Mouse (Mus musculus): Measurements from ENCODE around the gene Fam160a1. TPM values are rescaled to one million over a fixed set of nuclear protein-coding genes. Genes with fewer than 3 reads are reported as not detected.

The Fam160a1 gene
- total RNA-seq, 2 experiments from 2014 or later: not detected

GRCm38 (mm10) chr3:85831785-85832184 lies 14.7 kb upstream of the Fam160a1 start:
- no peak for ATAC-seq (replicated peaks; ENCODE audit: low FRiP score, low TSS enrichment, poor library complexity, severe bottlenecking)

DNA sequence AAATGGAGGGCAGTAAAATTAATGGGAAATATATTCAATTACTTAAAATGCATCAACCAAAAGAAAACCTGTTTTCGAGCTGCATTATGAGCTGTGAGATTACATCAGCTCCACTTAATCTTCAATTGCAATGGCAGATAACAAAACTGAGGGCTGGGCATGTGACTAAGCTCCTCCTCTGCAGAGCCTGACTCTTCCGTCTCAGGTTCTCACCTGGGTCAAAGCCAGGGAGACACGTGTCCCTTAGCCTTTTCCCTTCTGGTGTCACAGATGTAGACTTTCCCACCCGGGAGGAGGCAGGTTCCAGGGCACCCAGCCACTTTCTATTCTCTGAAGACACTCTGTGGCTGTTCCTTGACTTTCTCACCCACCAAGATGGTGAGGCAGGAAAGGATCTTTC lies 12.0 kb upstream of the Fam160a1 start:
- ATAC-seq (replicated peaks; ENCODE audit: low FRiP score, low TSS enrichment, poor library complexity, severe bottlenecking): no peak

DNA sequence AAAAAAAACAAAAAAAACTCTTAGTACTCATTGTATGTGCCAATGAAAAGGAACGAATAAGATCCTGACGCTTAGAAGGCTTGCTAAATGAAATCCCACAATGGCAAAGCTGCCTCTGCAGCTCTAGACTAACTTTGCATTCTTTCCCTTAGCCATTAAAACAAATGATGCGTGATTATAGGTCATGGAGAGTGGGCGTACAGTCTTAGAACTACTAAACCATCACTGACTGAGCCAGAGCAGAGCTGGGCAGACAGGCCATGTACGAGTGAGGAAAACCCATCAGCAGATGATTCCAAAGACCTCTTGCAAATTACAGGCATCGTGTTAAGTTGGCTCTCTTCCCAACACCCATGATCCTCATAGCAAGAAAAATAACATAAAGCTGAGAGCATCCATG lies 10.7 kb upstream of the Fam160a1 start:
- no peak for ATAC-seq (replicated peaks; ENCODE audit: low FRiP score, low TSS enrichment, poor library complexity, severe bottlenecking)

DNA sequence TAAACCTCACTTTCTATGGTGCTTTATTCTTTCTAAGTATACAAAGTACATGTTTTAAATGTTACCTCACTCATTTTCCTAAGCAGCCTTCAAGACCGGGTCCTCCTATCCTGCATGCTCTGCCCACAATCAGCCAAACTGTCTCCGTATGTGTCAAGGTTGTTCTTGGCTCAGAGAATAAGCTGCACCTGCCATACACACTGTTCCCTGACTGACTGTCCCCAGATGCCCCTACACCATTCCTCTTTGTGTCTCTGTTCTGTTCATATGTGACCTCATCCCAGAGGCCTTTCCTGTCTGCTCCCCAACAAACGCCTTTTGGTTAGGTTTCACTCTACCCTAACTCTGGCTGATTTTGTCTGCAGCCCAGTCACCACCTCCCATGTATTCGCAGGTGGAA lies 10.2 kb upstream of the Fam160a1 start:
- ATAC-seq (replicated peaks; ENCODE audit: low FRiP score, low TSS enrichment, poor library complexity, severe bottlenecking): no peak

DNA sequence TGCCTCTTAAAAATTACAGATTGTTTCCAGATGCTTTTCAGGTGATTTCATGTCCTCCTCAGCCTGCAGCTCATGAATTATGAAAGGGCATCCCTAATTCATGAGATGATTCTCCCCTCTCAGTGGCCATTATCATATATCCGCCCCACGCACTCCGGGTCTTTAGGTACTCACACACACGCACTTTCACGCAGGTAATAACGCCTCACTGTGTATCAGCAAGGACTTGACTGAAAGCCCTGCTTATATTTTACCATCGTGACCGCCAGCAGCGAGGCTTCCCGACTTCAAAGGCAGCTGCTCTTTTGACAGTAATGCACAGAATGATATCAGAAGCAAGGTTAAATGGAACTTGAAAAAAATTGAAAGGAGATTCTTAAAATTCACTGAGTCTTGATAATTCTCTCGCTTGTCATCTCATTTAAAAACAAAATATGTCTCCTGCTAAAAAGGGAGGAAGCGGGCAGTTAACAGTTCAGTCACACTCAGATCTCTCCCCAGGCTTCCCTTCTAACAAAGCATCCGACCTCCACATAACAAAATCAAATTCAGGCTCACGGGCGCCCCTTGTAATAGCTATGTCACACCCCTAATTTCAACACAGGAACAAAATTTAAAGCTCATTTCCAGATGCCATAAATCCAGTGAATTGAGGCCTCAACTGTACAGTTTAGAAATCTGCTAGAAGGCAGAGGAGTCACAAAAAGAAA lies 3.9 kb upstream of the Fam160a1 start:
- ATAC-seq (replicated peaks; ENCODE audit: low FRiP score, low TSS enrichment, poor library complexity, severe bottlenecking): no peak

DNA sequence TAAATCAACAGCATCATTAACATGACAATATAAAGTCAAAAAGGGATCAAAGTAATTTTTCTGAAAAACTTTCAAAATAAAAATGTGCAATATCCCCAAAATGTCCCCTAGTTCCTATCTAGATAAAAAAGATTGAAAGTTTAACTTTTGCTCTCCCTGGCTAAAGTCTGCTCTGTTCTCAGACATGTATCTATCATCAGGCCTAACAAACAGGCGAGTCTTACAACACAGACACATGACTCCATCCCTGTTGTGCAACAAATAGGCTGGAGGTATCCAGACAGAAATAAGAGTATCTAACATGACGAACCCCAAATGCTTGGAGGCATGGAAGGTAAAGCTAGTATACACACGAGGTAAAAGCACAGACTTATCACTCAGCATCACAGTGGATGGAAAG lies 2.2 kb upstream of the Fam160a1 start:
- no peak for ATAC-seq (replicated peaks; ENCODE audit: low FRiP score, low TSS enrichment, poor library complexity, severe bottlenecking)

DNA sequence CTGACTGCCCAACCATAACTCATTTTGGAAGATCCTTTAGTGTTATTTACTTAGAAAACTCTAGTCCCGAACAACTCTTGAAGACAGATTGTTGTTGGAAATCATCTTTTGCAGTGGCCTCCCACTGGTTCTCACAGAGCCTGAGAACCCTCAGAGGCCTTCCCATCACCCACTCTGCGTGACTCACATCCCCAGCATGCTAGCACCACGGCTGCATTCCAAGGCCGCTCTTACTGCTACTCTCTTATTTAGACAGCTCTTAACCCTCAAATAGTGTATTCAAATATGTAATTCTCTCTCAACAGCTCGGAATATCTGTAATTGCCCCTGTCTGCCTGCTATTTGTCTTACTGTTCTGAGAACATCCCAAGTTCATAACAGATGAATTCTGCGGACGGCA lies 2.9 kb downstream of the Fam160a1 start:
- no peak for ATAC-seq (replicated peaks; ENCODE audit: low FRiP score, low TSS enrichment, poor library complexity, severe bottlenecking)

DNA sequence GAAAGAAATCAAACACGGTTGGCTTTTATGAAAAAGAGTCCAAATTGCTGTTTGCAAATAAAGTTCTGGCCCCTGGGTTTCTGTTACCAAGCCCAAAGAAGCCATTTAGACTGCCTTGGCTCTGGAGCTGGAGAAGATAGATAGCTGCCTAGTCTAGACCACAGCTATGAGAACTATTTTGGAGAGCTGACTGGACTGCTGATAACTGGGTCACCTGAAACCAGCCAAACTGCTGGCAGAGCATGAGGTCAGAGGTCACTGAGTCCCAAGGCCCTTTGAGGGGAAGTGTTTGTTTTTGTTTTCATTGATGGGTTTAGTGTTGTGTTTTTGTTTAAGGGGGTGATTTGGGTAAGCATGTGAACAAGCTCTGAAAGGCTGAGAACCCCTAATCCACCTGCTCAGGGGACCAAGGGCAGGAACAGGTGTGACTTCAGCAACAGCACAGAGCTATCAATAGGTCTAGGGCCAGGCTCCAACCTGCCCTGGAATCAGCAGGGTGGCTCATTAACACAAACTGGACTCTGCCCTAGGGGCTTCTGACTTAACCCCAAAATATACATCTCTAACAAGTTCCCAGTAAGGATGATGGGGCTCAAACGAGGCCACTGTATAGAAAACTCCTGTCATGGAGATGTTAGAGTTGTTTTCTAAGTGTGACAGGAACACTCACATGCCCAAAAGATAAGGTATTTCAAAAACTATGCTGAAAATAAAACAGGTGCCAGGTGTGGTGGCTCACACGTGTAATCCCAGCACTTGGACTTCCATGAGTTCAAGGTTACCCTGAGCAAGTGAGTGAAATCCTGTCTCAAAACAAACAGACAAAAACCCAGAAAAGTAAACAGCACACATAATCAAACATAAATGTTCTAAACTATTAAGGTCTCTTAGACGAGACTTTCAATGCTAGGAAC lies 3.7 kb downstream of the Fam160a1 start:
- no peak for ATAC-seq (replicated peaks; ENCODE audit: low FRiP score, low TSS enrichment, poor library complexity, severe bottlenecking)

DNA sequence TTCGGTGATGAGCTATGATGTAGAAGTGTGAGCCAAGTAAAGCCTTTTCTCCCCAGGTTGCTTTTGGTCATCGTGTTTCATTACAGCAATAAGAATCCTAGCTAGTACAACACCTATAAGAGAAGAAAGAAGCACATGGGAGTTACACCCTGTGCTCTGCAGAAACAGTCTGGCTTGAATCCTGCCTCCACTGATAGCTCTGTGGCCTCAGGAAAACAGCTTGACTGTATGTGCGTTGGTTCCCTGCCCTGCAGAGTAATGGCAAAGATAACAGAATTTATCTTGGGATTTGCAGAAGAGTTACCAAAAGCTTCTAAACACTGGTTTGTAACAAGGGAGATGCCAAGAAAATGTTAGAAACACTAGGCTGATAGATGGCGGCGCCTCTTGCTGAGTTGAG lies 5.1 kb downstream of the Fam160a1 start:
- ATAC-seq (replicated peaks; ENCODE audit: low FRiP score, low TSS enrichment, poor library complexity, severe bottlenecking): peak; percentile 57; the same call in 1 of the 2 replicates

- ATAC-seq (replicated peaks; ENCODE audit: low FRiP score, low TSS enrichment, poor library complexity, severe bottlenecking): no peak
These were observed 23.9 kb downstream of the Fam160a1 start for GRCm38 (mm10) chr3:85793166-85793565.

- ATAC-seq (replicated peaks; ENCODE audit: low FRiP score, low TSS enrichment, poor library complexity, severe bottlenecking): no peak
These were observed 27.3 kb downstream of the Fam160a1 start for GRCm38 (mm10) chr3:85789748-85790147.

DNA sequence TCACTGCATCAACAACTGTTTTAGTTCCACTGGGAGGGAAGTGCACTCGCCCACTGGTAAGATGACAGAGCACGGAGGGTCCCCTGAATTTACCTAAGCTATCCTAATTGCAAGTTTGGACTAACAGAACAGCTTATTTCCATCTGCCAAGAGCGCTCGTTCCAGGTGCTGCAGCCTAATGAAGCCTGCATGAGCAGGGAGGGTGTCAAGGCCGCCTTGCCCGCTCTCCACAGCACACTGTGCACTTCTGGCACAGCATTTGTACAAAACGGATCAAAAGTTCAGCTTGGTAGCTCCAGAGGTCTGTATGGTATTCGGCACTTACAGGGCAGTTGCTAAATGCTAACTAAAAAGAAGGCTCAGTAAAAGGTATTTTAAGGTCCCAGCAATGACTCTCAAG lies 30.6 kb downstream of the Fam160a1 start:
- ATAC-seq (replicated peaks; ENCODE audit: low FRiP score, low TSS enrichment, poor library complexity, severe bottlenecking): no peak

DNA sequence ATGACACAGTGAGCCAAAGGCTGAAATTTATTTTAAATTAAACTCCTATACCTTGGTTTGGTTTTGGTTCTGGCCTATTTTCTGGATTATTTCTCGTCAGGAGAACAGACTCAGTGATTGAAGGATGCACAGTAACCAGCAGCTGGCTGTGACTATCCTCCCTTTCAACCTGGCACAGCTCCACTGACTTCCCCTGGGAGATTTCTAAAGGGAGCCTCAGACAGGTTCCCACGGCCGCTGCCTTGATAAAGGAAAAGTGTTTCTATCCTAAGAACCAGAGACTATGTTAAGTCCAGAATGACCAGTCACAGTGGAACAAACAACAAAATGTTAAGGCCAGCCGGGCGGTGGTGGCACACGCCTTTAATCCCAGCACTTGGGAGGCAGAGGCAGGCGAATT lies 36.2 kb downstream of the Fam160a1 start:
- no peak for ATAC-seq (replicated peaks; ENCODE audit: low FRiP score, low TSS enrichment, poor library complexity, severe bottlenecking)

DNA sequence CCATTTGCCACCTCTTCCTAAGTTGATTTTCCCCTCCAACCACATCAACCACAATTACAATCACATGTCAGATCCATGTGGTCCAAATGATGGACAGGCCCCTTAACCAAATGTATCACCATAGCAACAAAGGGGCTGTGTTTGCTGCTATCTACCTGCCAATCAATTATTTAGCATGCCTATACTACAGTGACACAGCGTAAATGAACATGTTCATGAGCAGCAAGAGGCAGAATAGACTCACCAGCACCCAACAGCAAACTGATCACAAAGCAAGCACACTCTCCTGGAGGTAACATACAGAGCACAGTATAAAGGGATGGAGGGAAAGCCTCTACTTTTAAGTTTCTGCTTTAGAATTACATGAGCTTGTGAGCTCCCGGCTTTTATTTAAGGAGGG lies 36.8 kb downstream of the Fam160a1 start:
- ATAC-seq (replicated peaks; ENCODE audit: low FRiP score, low TSS enrichment, poor library complexity, severe bottlenecking): no peak

- no peak for ATAC-seq (replicated peaks; ENCODE audit: low FRiP score, low TSS enrichment, poor library complexity, severe bottlenecking)
These were observed 39.2 kb downstream of the Fam160a1 start for GRCm38 (mm10) chr3:85777841-85778240.

DNA sequence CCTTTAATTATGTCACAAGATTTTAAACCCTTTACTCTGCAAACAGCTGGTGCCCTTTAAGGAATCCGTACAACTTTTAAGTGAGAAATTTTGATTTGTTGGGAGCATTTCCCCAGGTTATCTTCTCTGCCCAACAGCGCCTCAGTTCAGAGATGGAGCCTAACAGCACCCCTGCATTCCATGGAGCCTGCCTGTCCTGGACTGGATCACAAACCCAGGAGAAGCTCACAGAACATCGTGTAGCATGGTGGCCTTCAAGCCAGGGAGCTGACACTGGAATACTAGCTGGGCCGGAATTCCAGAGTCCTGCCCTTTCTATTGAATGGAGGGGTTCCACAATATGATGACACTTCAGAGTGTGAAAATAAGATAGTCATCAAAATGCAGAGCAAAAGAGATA lies 39.7 kb downstream of the Fam160a1 start:
- no peak for ATAC-seq (replicated peaks; ENCODE audit: low FRiP score, low TSS enrichment, poor library complexity, severe bottlenecking)

- no peak for ATAC-seq (replicated peaks; ENCODE audit: low FRiP score, low TSS enrichment, poor library complexity, severe bottlenecking)
These were observed 40.4 kb downstream of the Fam160a1 start for GRCm38 (mm10) chr3:85776707-85777106.

GRCm38 (mm10) chr3:85776126-85776525 lies 41.0 kb downstream of the Fam160a1 start:
- no peak for ATAC-seq (replicated peaks; ENCODE audit: low FRiP score, low TSS enrichment, poor library complexity, severe bottlenecking)

- ATAC-seq (replicated peaks; ENCODE audit: low FRiP score, low TSS enrichment, poor library complexity, severe bottlenecking): no peak
These were observed 43.2 kb downstream of the Fam160a1 start for GRCm38 (mm10) chr3:85773886-85774285.

DNA sequence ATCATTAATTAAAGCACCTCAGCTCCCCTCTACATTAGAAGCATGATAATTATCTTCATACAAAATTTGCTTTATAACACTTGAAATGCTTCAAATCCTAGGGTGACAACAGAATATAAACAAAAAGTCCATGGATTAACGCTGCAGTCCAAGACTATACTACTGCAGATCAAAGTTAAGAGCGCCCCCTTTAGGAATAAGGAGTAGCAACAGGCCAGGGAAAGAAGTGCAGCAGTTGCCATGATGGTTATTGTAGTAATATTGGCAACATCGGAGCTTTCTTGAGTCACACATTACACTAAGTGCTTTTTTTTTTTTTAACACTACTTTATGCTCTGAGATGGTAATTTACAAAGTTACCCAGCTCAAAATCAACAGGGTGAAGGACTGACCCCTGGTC lies 43.7 kb downstream of the Fam160a1 start:
- ATAC-seq (replicated peaks; ENCODE audit: low FRiP score, low TSS enrichment, poor library complexity, severe bottlenecking): no peak

DNA sequence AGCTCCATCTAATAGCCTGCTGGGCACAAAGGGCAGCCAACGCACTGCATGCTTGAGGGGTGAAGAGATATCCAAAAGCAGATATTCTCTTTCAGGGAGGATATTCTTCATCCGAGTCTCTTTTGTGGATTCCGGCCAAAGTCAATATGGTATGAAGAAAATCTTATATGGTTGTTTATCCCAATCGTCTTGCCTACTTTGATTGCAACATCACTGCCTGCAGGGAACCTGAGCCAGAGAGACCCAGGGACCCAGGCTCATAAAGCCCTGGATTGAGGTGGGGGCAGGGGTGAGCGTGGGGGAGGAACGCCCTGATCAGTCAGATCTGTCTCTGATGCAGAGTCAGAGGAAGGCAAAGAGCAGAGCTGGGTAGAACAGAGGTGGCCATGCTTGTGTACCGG lies 52.2 kb downstream of the Fam160a1 start:
- no peak for ATAC-seq (replicated peaks; ENCODE audit: low FRiP score, low TSS enrichment, poor library complexity, severe bottlenecking)

All from megakaryocyte-erythroid progenitor cell, adult 5-6 weeks (primary cell).